ENCODE assay signal across 8 mouse cellular contexts in the genomic region with DNA sequence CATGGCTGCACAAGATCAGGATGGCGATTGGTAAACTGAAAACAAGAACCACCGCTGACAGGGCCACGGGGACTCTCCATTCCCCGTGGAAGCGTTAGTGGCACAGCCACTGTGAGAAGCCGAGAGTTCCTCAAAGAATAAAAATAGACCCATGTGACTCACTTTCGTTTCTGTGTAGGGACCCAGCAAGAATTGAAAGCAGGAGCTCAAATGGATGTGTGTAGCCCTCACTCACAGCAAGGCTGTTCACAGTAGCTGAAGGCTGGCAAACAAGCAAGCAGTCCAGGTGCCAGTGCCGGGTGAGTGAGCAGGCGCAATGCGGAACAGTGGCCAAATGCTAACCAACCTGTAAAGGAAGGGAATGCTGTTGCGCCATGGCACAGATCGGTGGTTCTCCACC. TPM values are rescaled to one million over a fixed set of nuclear protein-coding genes. Genes with fewer than 3 reads are reported as not detected.
DNase-seq lines count a peak whose midpoint lies in the region; ATAC-seq and TF ChIP-seq lines count a peak whose summit lies in the region.

No protein-coding gene starts in this region.

- 57% methylated on average over 12 of the region's 12 CpGs for WGBS in heart, adult 2 months
- 75% methylated on average over 12 of the region's 12 CpGs for WGBS in heart, embryonic 12.5 days
- whole genome bisulfite sequencing in kidney, embryonic 14.5 days: 75% methylated on average over 12 of the region's 12 CpGs
- WGBS in thymus, adult 2 months: 48% methylated on average over 12 of the region's 12 CpGs
- 81% methylated on average over 12 of the region's 12 CpGs for WGBS in midbrain, embryonic 16.5 days

- H3K27me3 ChIP-seq in heart, adult 2 months (ENCODE audit: control insufficient read depth, insufficient read depth, low read length): no peaks in the 10 kb centered on the region
- H3K27me3 ChIP-seq in heart, embryonic 12.5 days (replicated peaks): no peaks in the 10 kb centered on the region
- H3K27me3 ChIP-seq in kidney, embryonic 14.5 days (ENCODE audit: control insufficient read depth, insufficient read depth, low read length): no peaks in the 10 kb centered on the region
- H3K27me3 ChIP-seq in thymus, adult 2 months (ENCODE audit: control insufficient read depth, insufficient read depth, low read length): no peaks in the 10 kb centered on the region
- H3K27me3 ChIP-seq in midbrain, embryonic 16.5 days (ENCODE audit: control insufficient read depth, insufficient read depth, low read depth, low read length): no peaks in the 10 kb centered on the region

- peaks cover 4% of the 10 kb centered on the region for H3K4me1 ChIP-seq in heart, adult 2 months (ENCODE audit: control insufficient read depth, insufficient read depth, low read length)
- peaks cover 13% of the 10 kb centered on the region; the same call in 1 of the 2 replicates for H3K4me1 ChIP-seq in heart, embryonic 12.5 days (replicated peaks)
- H3K4me1 ChIP-seq in kidney, embryonic 14.5 days (ENCODE audit: control insufficient read depth, insufficient read depth, low read length): peaks cover 13% of the 10 kb centered on the region
- H3K4me1 ChIP-seq in thymus, adult 2 months (replicated peaks; ENCODE audit: control insufficient read depth, insufficient read depth, low read length): peaks cover 7% of the 10 kb centered on the region
- no peaks in the 10 kb centered on the region for H3K4me1 ChIP-seq in midbrain, embryonic 16.5 days (ENCODE audit: control insufficient read depth, insufficient read depth, low read length)

- no peak for ATAC-seq in heart, embryonic 12.5 days (ENCODE audit: insufficient number of reproducible peaks, low FRiP score)
- no peak for ATAC-seq in kidney, embryonic 14.5 days (ENCODE audit: low FRiP score, low TSS enrichment)
- ATAC-seq in midbrain, embryonic 16.5 days: no peak

- H3K9me3 ChIP-seq in heart, embryonic 12.5 days (replicated peaks): no peaks in the 10 kb centered on the region
- no peaks in the 10 kb centered on the region for H3K9me3 ChIP-seq in kidney, embryonic 14.5 days (ENCODE audit: control insufficient read depth, low read length)
- H3K9me3 ChIP-seq in midbrain, embryonic 16.5 days (replicated peaks; ENCODE audit: control insufficient read depth, low read length, poor library complexity, severe bottlenecking): no peaks in the 10 kb centered on the region

- intact Hi-C loops in heart, adult 2 months (cut with DNase I): no loop called here
- intact Hi-C loops in left cerebral cortex, postnatal 4 days (cut with DNase I): no loop called here

- no peaks in the 10 kb centered on the region for H3K36me3 ChIP-seq in heart, adult 2 months (ENCODE audit: control insufficient read depth, insufficient read depth, low read length)
- H3K36me3 ChIP-seq in heart, embryonic 12.5 days: no peaks in the 10 kb centered on the region
- H3K36me3 ChIP-seq in kidney, embryonic 14.5 days (ENCODE audit: control insufficient read depth, insufficient read depth, low read length): no peaks in the 10 kb centered on the region
- no peaks in the 10 kb centered on the region for H3K36me3 ChIP-seq in thymus, adult 2 months (ENCODE audit: control insufficient read depth, insufficient read depth, low read length)
- H3K36me3 ChIP-seq in midbrain, embryonic 16.5 days (ENCODE audit: control insufficient read depth, insufficient read depth, low read length): no peaks in the 10 kb centered on the region

- TF ChIP-seq POLR2A in heart, adult 2 months (IDR thresholded peaks at IDR 0.05; ENCODE audit: insufficient read depth, low read depth, low read length): no peak
- TF ChIP-seq POLR2A in thymus, adult 2 months (IDR thresholded peaks at IDR 0.05; ENCODE audit: control insufficient read depth, extremely low read depth, insufficient read depth, low read length, poor library complexity): no peak

- TF ChIP-seq EP300 in heart, adult 2 months (IDR thresholded peaks at IDR 0.05; ENCODE audit: insufficient read depth, low read depth, low read length): no peak

- H3K79me2 ChIP-seq in heart, adult 2 months (replicated peaks; ENCODE audit: control insufficient read depth, insufficient read depth, low read length): no peaks in the 10 kb centered on the region

- peak; percentile 27 to 40 for DNase-seq in heart, adult 2 months
- DNase-seq in cerebellum, adult 11 months: peak; percentile 38
- peak; percentile 52 for DNase-seq in left cerebral cortex, postnatal 4 days
- DNase-seq in thymus, adult 2 months: no peak
- no peak for DNase-seq in adrenal gland, adult 8-10 months

- no peak overlapping the region for H3K27ac ChIP-seq in heart, adult 2 months
- no peak overlapping the region for H3K27ac ChIP-seq in heart, embryonic 12.5 days (ENCODE audit: poor library complexity, severe bottlenecking)
- H3K27ac ChIP-seq in kidney, embryonic 14.5 days (ENCODE audit: low read depth, low read length): peak overlapping the region; percentile 48; the same call in 1 of the 2 replicates
- no peak overlapping the region for H3K27ac ChIP-seq in thymus, adult 2 months (ENCODE audit: control insufficient read depth, insufficient read depth, low read length)
- no peak overlapping the region for H3K27ac ChIP-seq in midbrain, embryonic 16.5 days (ENCODE audit: low read length)

- no peak overlapping the region for H3K4me3 ChIP-seq in heart, adult 2 months
- H3K4me3 ChIP-seq in heart, embryonic 12.5 days: no peak overlapping the region
- H3K4me3 ChIP-seq in kidney, embryonic 14.5 days (ENCODE audit: low read length): no peak overlapping the region
- no peak overlapping the region for H3K4me3 ChIP-seq in thymus, adult 2 months (ENCODE audit: control insufficient read depth, insufficient read depth, low read length)
- no peak overlapping the region for H3K4me3 ChIP-seq in midbrain, embryonic 16.5 days (ENCODE audit: low read depth, low read length)

- TF ChIP-seq CTCF in heart, adult 2 months (IDR thresholded peaks at IDR 0.05): no peak
- TF ChIP-seq CTCF in thymus, adult 2 months (IDR thresholded peaks at IDR 0.05; ENCODE audit: borderline replicate concordance, control insufficient read depth, extremely low read depth, insufficient read depth, low read length, poor library complexity): no peak

- no peak overlapping the region for H3K9ac ChIP-seq in heart, adult 2 months (ENCODE audit: low read depth, low read length)
- no peak overlapping the region for H3K9ac ChIP-seq in heart, embryonic 12.5 days
- no peak overlapping the region for H3K9ac ChIP-seq in kidney, embryonic 14.5 days (ENCODE audit: low read depth, low read length)
- H3K9ac ChIP-seq in midbrain, embryonic 16.5 days (ENCODE audit: low read depth, low read length): no peak overlapping the region

- H3K4me2 ChIP-seq in heart, embryonic 12.5 days: no peak overlapping the region
- H3K4me2 ChIP-seq in kidney, embryonic 14.5 days (replicated peaks; ENCODE audit: low read depth, low read length): no peak overlapping the region
- no peak overlapping the region for H3K4me2 ChIP-seq in midbrain, embryonic 16.5 days (ENCODE audit: low read length)

RNA-seq across cellular contexts. Expression of a gene that starts 36.4 kb away (rescaled TPM):
- total RNA-seq in heart, adult 2 months (2021): 1 to 10 TPM; 5.8 to 7.6 TPM
- polyA plus RNA-seq in heart, adult 2 months (2012; rRNA removed): 8.4 and 9.2 TPM in 2 replicates
- polyA plus RNA-seq in heart, embryonic 12.5 days (2016; fragmentation: Nextera tagmentation; extraction: Ambion mirVana): 1.5 and 1.6 TPM in 2 replicates
- polyA plus RNA-seq in kidney, embryonic 14.5 days (2014; fragmentation: Nextera tagmentation; extraction: Ambion mirVana): 3.8 and 4.8 TPM in 2 replicates
- total RNA-seq in left cerebral cortex, postnatal 4 days (2021): under 1 TPM; 0.85 to 0.98 TPM
- polyA plus RNA-seq in thymus, adult 2 months (2012; rRNA removed): 23.1 and 26.5 TPM in 2 replicates
- 10 to 100 TPM; 17.7 to 20.6 (median 18.7) TPM for total RNA-seq in adrenal gland, adult 8-10 months (2022)
- polyA plus RNA-seq in midbrain, embryonic 16.5 days (2015; fragmentation: Nextera tagmentation; extraction: Ambion mirVana): 0.52 and 0.64 TPM in 2 replicates

Comparison
In these comparisons a context has a peak if more than half of its experiments do, and no peak if none do; other contexts are left out.
1. DNase-seq: peak in heart, adult 2 months (2 of 2), cerebellum, adult 11 months (single experiment) and left cerebral cortex, postnatal 4 days (single experiment); none in thymus, adult 2 months (single experiment) and adrenal gland, adult 8-10 months (single experiment).